Mouse (Mus musculus) MEL (cell line): ENCODE data around the gene Aff3.

Source experiments
- CHD2 ChIP-seq: IDR thresholded peaks from 2 replicates; pipeline ENCODE4 v1.6.1; 2011; ENCODE audit warnings: low read length, improper control_type of control experiment
- CTCF ChIP-seq, 3 experiments: IDR thresholded peaks in 2 of 3; conservative IDR thresholded peaks in 1 of 3; 2 replicates each; pipeline ENCODE4 v1.5.1; 2011 to 2012; ENCODE audit warnings: low read length in 3 of 3, low read depth in 2 of 3, mild to moderate bottlenecking in 2 of 3, improper control_type of control experiment in 1 of 3, inconsistent platforms in 1 of 3, mixed read lengths in 1 of 3, moderate library complexity in 1 of 3; ENCODE audit not compliant: control insufficient read depth in 1 of 3, insufficient read depth in 1 of 3, poor library complexity in 1 of 3, severe bottlenecking in 1 of 3
- GABPA ChIP-seq: IDR thresholded peaks from 2 replicates; pipeline ENCODE4 v1.6.1; 2012; ENCODE audit warnings: low read depth, mild to moderate bottlenecking, inconsistent platforms, low read length, improper control_type of control experiment, moderate library complexity
- KAT2A ChIP-seq: conservative IDR thresholded peaks from 2 replicates; pipeline ENCODE4 v1.6.1; 2012; ENCODE audit warnings: low read depth, low read length, improper control_type of control experiment, inconsistent platforms
- MAX ChIP-seq: IDR thresholded peaks from 2 replicates; pipeline ENCODE4 v1.6.1; 2011; ENCODE audit warnings: low read length, improper control_type of control experiment

DNA sequence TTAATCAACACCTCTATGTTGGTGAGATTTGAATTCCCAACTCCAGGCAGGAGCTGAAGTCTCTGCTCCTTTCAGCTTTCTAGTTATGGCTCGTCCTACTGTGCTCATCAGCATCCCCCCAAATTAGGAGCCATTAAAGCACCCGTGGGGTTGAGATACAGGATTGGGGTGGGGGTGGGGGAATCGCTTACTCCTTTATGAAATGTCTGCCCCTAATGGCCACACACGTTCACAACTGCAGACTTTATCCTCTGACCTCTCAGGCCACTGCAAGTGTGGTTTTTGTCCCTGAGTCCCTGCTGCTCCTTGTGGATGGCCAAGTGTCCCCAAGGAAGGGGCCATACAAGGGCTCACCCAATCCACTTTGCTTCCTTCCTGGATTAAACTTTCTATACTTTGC is 348.8 kb downstream of the Aff3 start:
- TF ChIP-seq CHD2 (no peak), CTCF (IDR thresholded peaks at IDR 0.05 in 2 of 3, conservative IDR thresholded peaks at IDR 0.05 in 1 of 3; ENCODE audit: control insufficient read depth in 1 of 3, insufficient read depth in 1 of 3, low read depth in 2 of 3, low read length in 3 of 3, poor library complexity in 1 of 3, severe bottlenecking in 1 of 3) (no peak), MAX (no peak), KAT2A (no peak), GABPA (no peak)
